Mouse (Mus musculus) T-helper 17 cell (primary cell): ENCODE results near the gene Pip4k2a.

Source experiments
- in situ Hi-C, 2 experiments: fragments of 300-600 bp; cut with MboI, MseI; formaldehyde crosslinking; loops; 1 replicate in 1 of 2; 2 replicates in 1 of 2; pipeline ENCODE4 v1.15.1; 2025; ENCODE audit warnings: high pct_unique_total_duplicates in 2 of 2

Pip4k2a gene

DNA sequence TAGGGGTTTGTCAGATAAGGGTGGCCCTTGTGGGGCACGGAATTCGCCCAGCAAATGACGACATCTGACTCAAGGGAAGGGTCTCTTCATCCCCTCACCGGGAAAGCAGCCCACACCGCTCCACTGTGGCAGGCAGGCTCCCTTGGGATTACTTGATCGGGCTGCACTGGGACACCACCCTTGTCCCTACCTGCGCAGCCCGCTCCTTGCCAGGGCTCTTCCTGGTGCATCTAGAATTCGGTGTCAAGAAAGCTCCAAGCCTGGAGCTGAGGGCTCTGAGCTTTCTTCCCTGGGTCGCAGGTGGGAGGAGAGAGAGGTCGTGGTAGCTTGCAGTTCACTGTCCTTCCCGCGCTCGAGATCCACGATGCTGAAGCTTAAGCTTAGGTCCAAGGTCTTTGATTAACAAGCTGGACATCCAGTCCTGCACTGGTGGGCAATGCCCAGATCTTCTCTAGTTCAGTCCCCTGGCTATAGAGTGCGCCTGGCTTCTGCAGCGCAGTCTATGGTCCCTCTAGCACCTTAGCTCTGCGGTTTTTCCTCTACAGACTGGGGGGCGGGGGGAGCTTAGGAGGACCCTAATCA lies 196.6 kb downstream of the Pip4k2a start:
- in situ Hi-C loops, result loop anchor here in 1 of 2 experiments (10.0 kb wide), 1 partner anchor 1227 kb away; no protein-coding TSS in a partner anchor

DNA sequence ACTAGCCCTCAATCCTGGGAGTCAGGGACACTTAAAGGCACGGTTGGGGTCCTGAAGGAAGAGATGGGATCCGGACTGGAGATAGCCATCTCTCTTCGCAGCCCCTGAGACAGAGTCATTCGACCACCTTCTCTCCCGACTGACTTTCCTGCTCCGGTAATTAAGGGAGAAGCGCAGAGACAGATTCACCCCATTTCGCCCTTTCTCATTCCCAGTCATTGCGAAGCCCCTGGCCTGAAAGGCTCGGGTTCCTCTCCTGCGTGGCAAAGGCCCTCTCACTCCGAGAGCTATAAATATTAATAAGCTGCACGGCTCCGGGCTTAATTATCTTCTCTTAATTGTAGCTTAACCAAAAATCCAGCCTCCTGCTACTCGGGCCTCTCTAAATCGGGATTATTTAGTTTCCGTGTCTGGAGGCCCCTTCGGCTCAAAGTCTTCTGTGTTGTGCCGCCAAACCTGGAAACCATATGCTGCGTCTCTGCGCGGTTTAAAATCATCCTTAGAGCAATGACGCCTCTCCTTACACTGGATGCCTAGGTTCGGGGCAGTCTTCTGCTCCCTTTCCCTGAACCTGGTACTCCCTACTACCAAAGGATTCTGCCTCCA lies 197.2 kb downstream of the Pip4k2a start:
- in situ Hi-C loops, result loop anchor here in 1 of 2 experiments (10.0 kb wide), 1 partner anchor 1226 kb away; no protein-coding TSS in a partner anchor

DNA sequence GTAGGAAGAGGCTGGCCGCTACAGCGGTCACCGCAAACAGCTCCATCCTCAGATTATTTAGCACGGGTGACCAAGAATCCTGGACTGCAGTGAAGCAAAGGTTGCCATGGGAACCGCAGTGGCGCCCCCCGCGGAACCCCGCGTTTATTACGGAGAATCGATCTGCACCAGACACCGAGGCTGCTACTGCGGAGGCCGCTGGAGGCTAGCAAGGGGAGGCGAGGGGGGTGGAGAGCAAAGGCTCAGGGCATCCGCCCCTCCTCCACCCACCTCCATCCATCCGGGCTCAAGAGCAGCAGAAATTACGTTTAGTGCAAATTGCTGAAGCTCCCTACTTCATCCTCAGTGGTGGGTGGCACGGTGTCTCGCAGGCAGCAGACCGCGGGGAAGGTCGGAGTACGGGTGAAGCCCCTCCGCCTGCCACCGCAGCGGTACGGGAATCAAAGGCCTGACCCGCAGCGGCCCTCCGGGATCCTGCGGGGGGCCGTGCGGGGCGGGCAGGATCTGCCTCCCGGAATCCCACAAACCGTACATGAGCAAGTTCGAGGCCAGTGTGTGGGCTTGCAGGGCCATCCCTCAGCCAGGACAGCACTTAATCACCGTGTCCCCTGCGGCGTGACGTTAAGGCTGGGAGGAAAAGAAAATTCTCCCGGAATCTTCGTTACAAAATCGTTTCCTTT lies 197.8 kb downstream of the Pip4k2a start:
- in situ Hi-C loops, result loop anchor here in 1 of 2 experiments (10.0 kb wide), 1 partner anchor 1225 kb away; no protein-coding TSS in a partner anchor

DNA sequence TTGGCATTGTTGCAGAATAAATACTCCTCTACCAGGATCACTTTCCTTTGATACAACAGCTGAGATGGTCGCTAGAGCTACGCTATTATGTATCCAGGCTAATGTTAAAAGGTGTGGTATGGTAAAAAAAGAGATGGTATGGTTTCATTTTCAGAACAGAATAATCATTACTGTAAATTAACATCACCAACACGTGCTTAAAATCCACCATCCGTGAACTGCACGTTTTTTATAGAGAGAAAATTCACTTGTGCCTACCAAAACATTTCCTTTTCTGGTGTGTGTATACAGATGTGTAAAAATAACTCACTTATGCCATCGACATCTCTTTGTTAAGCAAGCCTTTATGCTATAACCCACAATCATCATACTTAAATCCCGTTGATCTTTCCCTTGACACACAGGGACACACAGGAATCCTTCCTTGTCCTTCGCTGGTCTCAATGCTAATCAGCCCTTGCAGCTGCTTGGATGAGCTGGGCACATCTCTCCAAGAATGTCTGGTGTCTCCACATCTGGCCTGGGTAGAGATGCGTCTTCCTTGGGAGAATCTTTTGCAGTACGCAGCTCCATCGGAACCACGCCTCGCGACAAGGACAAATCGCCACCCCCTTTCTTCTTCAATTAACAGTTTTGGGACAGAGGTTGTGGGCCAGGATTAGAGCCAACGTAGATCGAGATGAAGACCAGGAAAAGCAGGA lies 198.5 kb downstream of the Pip4k2a start:
- in situ Hi-C loops, result no loop called here

DNA sequence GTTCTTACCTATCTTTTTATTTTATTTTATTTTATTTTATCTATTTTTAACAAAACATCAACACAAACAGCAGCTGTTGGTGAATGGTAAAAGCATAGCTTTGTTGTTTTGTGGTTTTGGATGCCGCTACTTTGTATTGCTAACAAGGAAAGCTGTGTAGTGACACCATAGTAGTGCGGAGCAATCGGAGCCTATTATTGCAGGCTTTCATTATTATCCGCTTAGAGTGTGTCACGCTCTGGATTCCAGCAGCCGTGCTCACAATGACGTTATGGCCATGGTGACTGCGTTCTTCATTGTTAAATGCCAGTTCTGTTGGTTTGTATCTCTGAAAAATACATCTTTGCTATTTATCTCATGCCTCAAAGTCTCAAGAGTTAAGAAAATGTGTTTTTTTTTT lies 200.2 kb downstream of the Pip4k2a start:
- in situ Hi-C loops, result no loop called here

DNA sequence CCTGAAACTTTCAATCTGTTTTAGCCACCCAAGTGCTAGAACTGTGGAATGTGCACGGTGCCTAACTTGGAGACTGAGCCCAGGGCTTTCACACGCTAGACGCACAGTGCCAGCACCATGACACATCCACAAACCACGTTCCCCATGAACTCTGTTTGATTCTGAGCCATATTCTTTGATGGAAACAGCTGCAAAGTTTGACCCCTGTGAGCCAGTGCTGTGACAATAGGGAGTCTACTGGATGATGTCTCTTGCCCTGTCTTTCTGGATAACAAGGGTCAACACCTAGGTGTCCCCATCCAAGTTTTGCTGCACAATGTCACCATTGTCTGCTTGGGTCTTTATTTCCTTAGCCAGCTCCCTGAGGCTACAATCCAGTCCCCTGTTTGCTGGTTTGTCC lies 203.7 kb downstream of the Pip4k2a start:
- in situ Hi-C loops, result no loop called here
